Mouse (Mus musculus): Measurements from ENCODE around the gene Cep83.

DNA sequence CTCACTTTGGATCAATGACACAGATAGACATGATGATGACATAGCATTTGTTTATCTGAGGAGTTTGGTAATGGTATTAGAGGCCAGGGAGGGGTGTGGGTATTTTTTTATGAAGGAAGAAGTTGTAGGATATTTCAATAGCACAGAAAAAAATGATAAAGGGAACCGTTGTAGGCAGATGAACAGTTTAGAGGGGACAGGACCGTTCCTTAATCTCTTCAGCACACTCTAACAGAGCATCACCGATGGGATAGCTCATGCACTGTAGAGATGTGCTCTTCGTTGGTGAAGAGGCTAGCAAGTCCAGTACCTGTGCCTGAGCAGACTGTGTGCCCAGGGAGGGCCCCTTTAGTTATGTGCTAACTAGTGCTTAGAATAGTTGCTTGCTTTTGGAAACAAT lies 90.9 kb downstream of the Cep83 start:
- TF ChIP-seq CTCF (IDR thresholded peaks at IDR 0.05; ENCODE audit: extremely low read depth, insufficient read length, insufficient replicate concordance, low read depth, low read length) = no peak
- TF ChIP-seq POLR2A (IDR thresholded peaks at IDR 0.05; ENCODE audit: low read depth, low read length) = no peak

Data from small intestine, adult 2 months (tissue).